Comparison of ENCODE assay signal across 13 mouse cellular contexts in genomic region chr6:87915939-87916338, GRCm38 (mm10). TPM values are rescaled to one million over a fixed set of nuclear protein-coding genes. Genes with fewer than 3 reads are reported as not detected.
DNase-seq lines count a peak whose midpoint lies in the region; ATAC-seq and TF ChIP-seq lines count a peak whose summit lies in the region.
"Had no signal": no experiment of that assay in that cellular context is flagged by ENCODE, and none has a peak within 500 bp of the region (broad histone marks: within the 10 kb centered on the region; RNA-seq: fewer than 3 reads in every experiment).

No protein-coding gene starts in this region.

- no peak overlapping the region for H3K4me2 ChIP-seq in stomach, postnatal 0 days (replicated peaks; ENCODE audit: low read depth)

- H3K9ac ChIP-seq in stomach, postnatal 0 days (ENCODE audit: low read length) = no peak overlapping the region
- H3K9ac ChIP-seq: limb, embryonic 12.5 days had no signal

- peak; percentile 73 to 80 for ATAC-seq in hematopoietic stem cell, adult 5-6 weeks (replicated peaks in 1 of 2; ENCODE audit: insufficient read depth in 1 of 2, low FRiP score in 2 of 2, low TSS enrichment in 1 of 2, low read depth in 1 of 2, poor library complexity in 2 of 2, severe bottlenecking in 2 of 2)
- ATAC-seq in stomach, postnatal 0 days (ENCODE audit: low FRiP score, low TSS enrichment) = peak; percentile 61; the same call in 1 of the 2 replicates

- 46% methylated on average over 5 of the region's 5 CpGs for WGBS in stomach, postnatal 0 days

- DNase-seq in heart, adult 9 months (ENCODE audit: low spot score in 2 of 2) = peak; percentile 14 to 35
- DNase-seq in heart, postnatal 4 days = no peak
- peak; percentile 67 to 69 for DNase-seq in spleen, postnatal 36 days (ENCODE audit: low spot score in 2 of 2)
- no peak for DNase-seq in spleen, postnatal 10 days (ENCODE audit: low spot score in 2 of 2)
- DNase-seq in stomach, postnatal 0 days (ENCODE audit: low spot score) = no peak
- DNase-seq in left cerebral cortex, postnatal 36 days (ENCODE audit: low spot score in 2 of 2) = no peak
- no peak for DNase-seq in adrenal gland, adult 18-20 months (ENCODE audit: low spot score in 2 of 2)
- DNase-seq: adrenal gland, postnatal 25 days; cerebellum, adult 9-11 months; gastrocnemius, postnatal 14 days had no signal

- H3K4me3 ChIP-seq in stomach, postnatal 0 days (ENCODE audit: low read depth, low read length) = no peak overlapping the region
- H3K4me3 ChIP-seq: forebrain, embryonic 10.5 days had no signal

- no peak overlapping the region for H3K27ac ChIP-seq in stomach, postnatal 0 days (replicated peaks)
- H3K27ac ChIP-seq: forebrain, embryonic 10.5 days; limb, embryonic 12.5 days had no signal

- TF ChIP-seq CTCF in stomach, postnatal 0 days (IDR thresholded peaks at IDR 0.05; ENCODE audit: low read depth) = no peak

- no peaks in the 10 kb centered on the region for H3K9me3 ChIP-seq in stomach, postnatal 0 days (ENCODE audit: control insufficient read depth, low read length)
- H3K9me3 ChIP-seq: forebrain, embryonic 10.5 days; limb, embryonic 12.5 days had no signal

- TF ChIP-seq EP300 in stomach, postnatal 0 days (optimal IDR thresholded peaks at IDR 0.05) = no peak

- H3K27me3 ChIP-seq in stomach, postnatal 0 days (ENCODE audit: control insufficient read depth, insufficient read depth, low read length) = no peaks in the 10 kb centered on the region
- H3K27me3 ChIP-seq: limb, embryonic 12.5 days had no signal

- H3K4me1 ChIP-seq in stomach, postnatal 0 days (replicated peaks; ENCODE audit: control insufficient read depth, insufficient read depth) = peaks cover 2% of the 10 kb centered on the region; the same call in 1 of the 2 replicates

- intact Hi-C loops in left cerebral cortex, postnatal 36 days (cut with DNase I) = loop anchor here (10.0 kb wide), 2 partner anchors 159 to 189 kb away; no protein-coding TSS in a partner anchor

- H3K36me3 ChIP-seq in stomach, postnatal 0 days (ENCODE audit: control insufficient read depth, insufficient read depth, low read length) = peaks cover 11% of the 10 kb centered on the region; the same call in 1 of the 2 replicates

RNA-seq across cellular contexts. Expression of gene Hmces, which starts 2.2 kb away (rescaled TPM):
- total RNA-seq in heart, postnatal 4 days (2021) = 10 to 100 TPM; 14.0 to 16.3 TPM
- total RNA-seq in hematopoietic stem cell, adult 5-6 weeks (2017) = 31.2 and 75.3 TPM in 2 replicates
- polyA plus RNA-seq in stomach, postnatal 0 days (2015; fragmentation: Nextera tagmentation; extraction: Ambion mirVana) = 21.3 and 21.4 TPM in 2 replicates
- total RNA-seq in left cerebral cortex, postnatal 36 days (2021) = 10 to 100 TPM; 21.2 to 25.7 TPM
- 10 to 100 TPM; 23.1 to 24.8 TPM for total RNA-seq in adrenal gland, adult 18-20 months (2021)

RNA-seq across cellular contexts. Expression of gene Copg1, which starts 28.3 kb away (rescaled TPM):
- total RNA-seq in heart, postnatal 4 days (2021) = 10 to 100 TPM; 86.8 to 90.0 TPM
- total RNA-seq in hematopoietic stem cell, adult 5-6 weeks (2017) = 70.8 and 72.2 TPM in 2 replicates
- polyA plus RNA-seq in stomach, postnatal 0 days (2015; fragmentation: Nextera tagmentation; extraction: Ambion mirVana) = 72.5 and 75.6 TPM in 2 replicates
- total RNA-seq in left cerebral cortex, postnatal 36 days (2021) = 100 to 1,000 TPM; 230 to 232 TPM
- 100 to 1,000 TPM; 103 to 105 TPM for total RNA-seq in adrenal gland, adult 18-20 months (2021)

Comparison
In these comparisons a context has a peak if more than half of its experiments do, and no peak if none do; other contexts are left out.
1. DNase-seq: peak in heart, adult 9 months (2 of 2) and spleen, postnatal 36 days (2 of 2); none in heart, postnatal 4 days (single experiment), spleen, postnatal 10 days (0 of 2), stomach, postnatal 0 days (single experiment), left cerebral cortex, postnatal 36 days (0 of 2) and adrenal gland, adult 18-20 months (0 of 2).